Mouse (Mus musculus): ENCODE data around the gene Mcfd2. TPM values are rescaled to one million over a fixed set of nuclear protein-coding genes. Genes with fewer than 3 reads are reported as not detected.

The Mcfd2 gene
- total RNA-seq (2023) = 15.8 to 26.6 TPM (median 18.3 TPM) in 4 replicates

DNA sequence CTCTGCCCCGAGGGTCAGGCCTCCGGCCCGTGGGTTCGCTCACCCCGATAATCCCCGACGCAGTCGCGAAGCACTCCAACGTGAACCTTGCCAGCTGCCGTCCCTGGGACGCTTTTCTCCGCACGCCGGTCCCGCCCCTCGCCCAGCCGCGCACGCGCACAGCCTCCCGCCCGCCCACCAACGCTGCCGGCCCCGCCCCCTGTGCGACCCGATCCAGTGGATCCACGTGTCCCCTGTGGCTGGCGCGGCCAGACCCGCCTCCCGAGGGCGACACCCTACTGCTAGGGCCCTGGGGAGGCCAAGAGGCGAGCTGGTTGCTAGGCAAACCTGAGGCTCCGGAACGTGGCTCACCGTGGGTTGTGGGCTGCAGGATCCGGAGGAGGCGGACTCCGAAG, at the start of gene Mcfd2:
Gene Mcfd2 (minus strand): TSS at position 144 of the 395 bp plus-strand sequence.

DNA sequence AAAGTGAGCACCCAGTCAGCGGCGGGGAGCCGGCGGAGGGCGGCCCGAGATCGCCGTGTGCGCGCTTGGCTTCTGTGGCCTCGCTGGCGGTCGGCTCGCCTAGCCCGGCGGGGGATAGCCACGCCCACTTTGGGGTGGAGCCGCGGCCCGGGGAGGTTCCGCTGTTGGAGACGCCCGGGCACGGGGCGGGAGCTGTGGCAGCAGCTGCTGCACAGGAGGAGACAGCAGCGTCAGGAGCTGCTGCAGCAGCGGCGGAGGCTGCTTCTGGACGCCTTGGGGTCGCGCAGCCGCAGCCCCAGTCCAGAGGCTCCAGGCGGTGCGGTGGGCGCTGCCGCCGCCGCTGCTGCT, 16.9 kb upstream of the Mcfd2 start, which contains the start of gene Ttc7:
Gene Ttc7 (plus strand): TSS at position 181 of the 348 bp plus-strand sequence.

Other genes starting within 250 kb of the Mcfd2 start
- gene Pigf, start 240.5 kb downstream of the Mcfd2 start, total RNA-seq (2023) = 13.0 to 21.4 TPM (median 15.7 TPM) in 4 replicates
- gene Cript, start 240.4 kb downstream of the Mcfd2 start, total RNA-seq (2023) = 52.1 to 55.4 TPM (median 54.8 TPM) in 4 replicates
- gene Socs5, start 158.3 kb downstream of the Mcfd2 start, total RNA-seq (2023) = 36.5 to 47.2 TPM (median 43.0 TPM) in 4 replicates
- gene Ttc7, start 17.0 kb upstream of the Mcfd2 start, total RNA-seq (2023) = 164 to 189 TPM (median 182 TPM) in 4 replicates
- 0.83 to 1.1 TPM (median 0.98 TPM) in 3 of 4 replicates, not detected in the other for gene Stpg4, start 161.8 kb upstream of the Mcfd2 start, total RNA-seq (2023)
- 452 to 470 TPM (median 459 TPM) in 4 replicates for gene Calm2, start 181.0 kb upstream of the Mcfd2 start, total RNA-seq (2023)